Comparison of ENCODE assay signal across 22 mouse cellular contexts in genomic region chr4:88264536-88264935, GRCm38 (mm10).
DNase-seq lines count a peak whose midpoint lies in the region; ATAC-seq and TF ChIP-seq lines count a peak whose summit lies in the region.
"Had no signal": no experiment of that assay in that cellular context is flagged by ENCODE, and none has a peak within 500 bp of the region (broad histone marks: within the 10 kb centered on the region; RNA-seq: fewer than 3 reads in every experiment).

No protein-coding gene starts in this region.

- intact Hi-C loops in left cerebral cortex, adult 2 months (cut with DNase I): no loop called here
- intact Hi-C loops in left cerebral cortex, postnatal 36 days (cut with DNase I): loop anchor here (5.0 kb wide), 1 partner anchor 52 kb away; no protein-coding TSS in a partner anchor

- no peak overlapping the region for H3K4me2 ChIP-seq in hindbrain, embryonic 14.5 days (replicated peaks)
- no peak overlapping the region for H3K4me2 ChIP-seq in hindbrain, postnatal 0 days (ENCODE audit: low read depth, low read length)
- H3K4me2 ChIP-seq in midbrain, embryonic 16.5 days (ENCODE audit: low read length): no peak overlapping the region
- H3K4me2 ChIP-seq in midbrain, postnatal 0 days (ENCODE audit: low read depth, low read length, poor library complexity, severe bottlenecking): no peak overlapping the region
- H3K4me2 ChIP-seq: embryonic facial prominence, embryonic 15.5 days; heart, embryonic 13.5 days; intestine, embryonic 15.5 days had no signal

- no peak overlapping the region for H3K4me3 ChIP-seq in hindbrain, embryonic 14.5 days (replicated peaks; ENCODE audit: low read length)
- no peak overlapping the region for H3K4me3 ChIP-seq in hindbrain, postnatal 0 days (ENCODE audit: low read length)
- no peak overlapping the region for H3K4me3 ChIP-seq in left cerebral cortex, adult 2 months
- no peak overlapping the region for H3K4me3 ChIP-seq in midbrain, embryonic 16.5 days (ENCODE audit: low read depth, low read length)
- no peak overlapping the region for H3K4me3 ChIP-seq in midbrain, postnatal 0 days (ENCODE audit: low read depth, low read length)
- H3K4me3 ChIP-seq: embryonic facial prominence, embryonic 15.5 days; erythroblast, embryonic 14.5 days; forebrain, embryonic 10.5 days; gastrocnemius, adult 2 months; heart, embryonic 13.5 days; intestine, embryonic 15.5 days had no signal

- H3K27me3 ChIP-seq in hindbrain, embryonic 14.5 days (ENCODE audit: control insufficient read depth, insufficient read depth, low read length): no peaks in the 10 kb centered on the region
- no peaks in the 10 kb centered on the region for H3K27me3 ChIP-seq in hindbrain, postnatal 0 days (ENCODE audit: insufficient read depth, low read length)
- no peaks in the 10 kb centered on the region for H3K27me3 ChIP-seq in midbrain, embryonic 16.5 days (ENCODE audit: control insufficient read depth, insufficient read depth, low read depth, low read length)
- H3K27me3 ChIP-seq in midbrain, postnatal 0 days (ENCODE audit: insufficient read depth, low read length): no peaks in the 10 kb centered on the region
- H3K27me3 ChIP-seq: embryonic facial prominence, embryonic 15.5 days; heart, embryonic 13.5 days; intestine, embryonic 15.5 days had no signal

- no peak for TF ChIP-seq CTCF in hindbrain, postnatal 0 days (IDR thresholded peaks at IDR 0.05; ENCODE audit: low read depth)
- no peak for TF ChIP-seq CTCF in left cerebral cortex, adult 2 months (IDR thresholded peaks at IDR 0.05)
- no peak for TF ChIP-seq CTCF in midbrain, postnatal 0 days (IDR thresholded peaks at IDR 0.05)

- no peak overlapping the region for H3K9ac ChIP-seq in hindbrain, embryonic 14.5 days
- no peak overlapping the region for H3K9ac ChIP-seq in hindbrain, postnatal 0 days (replicated peaks; ENCODE audit: low read length)
- no peak overlapping the region for H3K9ac ChIP-seq in midbrain, embryonic 16.5 days (ENCODE audit: low read depth, low read length)
- no peak overlapping the region for H3K9ac ChIP-seq in midbrain, postnatal 0 days (replicated peaks; ENCODE audit: low read length, poor library complexity, severe bottlenecking)
- H3K9ac ChIP-seq: embryonic facial prominence, embryonic 15.5 days; heart, embryonic 13.5 days; intestine, embryonic 15.5 days had no signal

- H3K27ac ChIP-seq in hindbrain, embryonic 14.5 days: peak overlapping the region; percentile 32; the same call in 1 of the 2 replicates
- H3K27ac ChIP-seq in hindbrain, postnatal 0 days: no peak overlapping the region
- peak overlapping the region; percentile 62 for H3K27ac ChIP-seq in left cerebral cortex, adult 2 months
- H3K27ac ChIP-seq in midbrain, embryonic 16.5 days (ENCODE audit: low read length): peak overlapping the region; percentile 38; the same call in 1 of the 2 replicates
- H3K27ac ChIP-seq in midbrain, postnatal 0 days (ENCODE audit: low read depth, low read length): no peak overlapping the region
- H3K27ac ChIP-seq: embryonic facial prominence, embryonic 15.5 days; forebrain, embryonic 10.5 days; gastrocnemius, adult 2 months; heart, embryonic 13.5 days; intestine, embryonic 15.5 days had no signal

- no peaks in the 10 kb centered on the region for H3K9me3 ChIP-seq in hindbrain, embryonic 14.5 days (ENCODE audit: control insufficient read depth, low read length)
- no peaks in the 10 kb centered on the region for H3K9me3 ChIP-seq in hindbrain, postnatal 0 days (ENCODE audit: low read length)
- H3K9me3 ChIP-seq in midbrain, embryonic 16.5 days (replicated peaks; ENCODE audit: control insufficient read depth, low read length, poor library complexity, severe bottlenecking): no peaks in the 10 kb centered on the region
- H3K9me3 ChIP-seq in midbrain, postnatal 0 days (ENCODE audit: low read length): no peaks in the 10 kb centered on the region
- H3K9me3 ChIP-seq: embryonic facial prominence, embryonic 15.5 days; forebrain, embryonic 10.5 days; heart, embryonic 13.5 days; intestine, embryonic 15.5 days had no signal

- no peak for ATAC-seq in hindbrain, embryonic 14.5 days (ENCODE audit: low FRiP score)
- ATAC-seq in hindbrain, postnatal 0 days: no peak
- ATAC-seq in midbrain, embryonic 16.5 days: no peak
- ATAC-seq in midbrain, postnatal 0 days (ENCODE audit: low FRiP score): no peak
- ATAC-seq: forebrain, embryonic 14.5 days; intestine, embryonic 15.5 days had no signal

- H3K4me1 ChIP-seq in hindbrain, embryonic 14.5 days (replicated peaks; ENCODE audit: control insufficient read depth, insufficient read depth, low read length): peaks cover 10% of the 10 kb centered on the region; the same call in 1 of the 2 replicates
- no peaks in the 10 kb centered on the region for H3K4me1 ChIP-seq in hindbrain, postnatal 0 days (ENCODE audit: insufficient read depth, low read length)
- peaks cover 11% of the 10 kb centered on the region for H3K4me1 ChIP-seq in midbrain, embryonic 16.5 days (ENCODE audit: control insufficient read depth, insufficient read depth, low read length)
- H3K4me1 ChIP-seq in midbrain, postnatal 0 days (ENCODE audit: insufficient read depth, low read length): peaks cover 3% of the 10 kb centered on the region; the same call in 1 of the 2 replicates
- H3K4me1 ChIP-seq: embryonic facial prominence, embryonic 15.5 days; heart, embryonic 13.5 days; intestine, embryonic 15.5 days had no signal

- H3K36me3 ChIP-seq in hindbrain, embryonic 14.5 days (replicated peaks; ENCODE audit: control insufficient read depth, insufficient read depth): no peaks in the 10 kb centered on the region
- no peaks in the 10 kb centered on the region for H3K36me3 ChIP-seq in hindbrain, postnatal 0 days (ENCODE audit: insufficient read depth, low read length)
- H3K36me3 ChIP-seq in midbrain, embryonic 16.5 days (ENCODE audit: control insufficient read depth, insufficient read depth, low read length): no peaks in the 10 kb centered on the region
- H3K36me3 ChIP-seq in midbrain, postnatal 0 days (ENCODE audit: insufficient read depth, low read length): no peaks in the 10 kb centered on the region
- H3K36me3 ChIP-seq: embryonic facial prominence, embryonic 15.5 days; forebrain, embryonic 10.5 days; heart, embryonic 13.5 days; intestine, embryonic 15.5 days had no signal

- no peak for DNase-seq in hindbrain, embryonic 14.5 days (ENCODE audit: low spot score)
- no peak for DNase-seq in hindbrain, postnatal 0 days (ENCODE audit: low spot score)
- DNase-seq in left cerebral cortex, adult 2 months (ENCODE audit: extremely low spot score in 1 of 2, low spot score in 2 of 2): no peak
- no peak for DNase-seq in left cerebral cortex, postnatal 36 days (ENCODE audit: low spot score in 2 of 2)
- DNase-seq in midbrain, postnatal 0 days (ENCODE audit: low spot score): no peak
- DNase-seq in urinary bladder, adult 18-20 months (ENCODE audit: low spot score in 2 of 2): no peak
- DNase-seq: adrenal gland, adult 2 months; adrenal gland, postnatal 25 days; cerebellum, adult 2 months; cerebellum, postnatal 10 days; embryo, embryonic 11 days; gastrocnemius, adult 2 months; gastrocnemius, postnatal 36 days; heart, adult 11 months; heart, postnatal 4 days had no signal

- WGBS in hindbrain, embryonic 14.5 days: 60% methylated on average over 1 of the region's 1 CpGs
- 81% methylated on average over 1 of the region's 1 CpGs for WGBS in hindbrain, postnatal 0 days
- 33% methylated on average over 1 of the region's 1 CpGs for WGBS in midbrain, embryonic 16.5 days
- WGBS in midbrain, postnatal 0 days: 36% methylated on average over 1 of the region's 1 CpGs

Comparison
In these comparisons a context has a peak if more than half of its experiments do, and no peak if none do; other contexts are left out.
1. H3K27ac ChIP-seq: peak in hindbrain, embryonic 14.5 days (single experiment), left cerebral cortex, adult 2 months (single experiment) and midbrain, embryonic 16.5 days (single experiment); none in hindbrain, postnatal 0 days (single experiment) and midbrain, postnatal 0 days (single experiment).